Mouse (Mus musculus) heart, postnatal 0 days (tissue): ENCODE measurements at regions not wholly inside any gene's neighbourhood (a gene's known extent, or its start where the extent isn't known, plus 50 kb on each side); places are given as distances from the start of the nearest gene placed in this dataset.

ENCODE experiments used
- ATAC-seq: fragments of 200-750 bp; cut with Nextera tagmentation; 2 replicates; pipeline ENCODE4 v1.8.0; 2017; ENCODE audit warnings: low read depth, moderate number of reproducible peaks, moderate library complexity; ENCODE audit not compliant: insufficient read depth
- DNase-seq: peaks from one replicate; pipeline ENCODE4 v3.0.0-alpha.2; 2016; ENCODE audit warnings: low spot score
- H3K27ac ChIP-seq: fragments of 300-500 bp; sonication (generic); 2 replicates; pipeline ENCODE4 v1.5.1; 2014; ENCODE audit warnings: low read depth, mild to moderate bottlenecking
- H3K27me3 ChIP-seq: fragments of 300-500 bp; sonication (generic); 2 replicates; pipeline ENCODE4 v1.6.1; 2014; ENCODE audit warnings: low read length, mixed read lengths; ENCODE audit not compliant: control insufficient read depth, insufficient read depth
- H3K36me3 ChIP-seq: fragments of 300-500 bp; sonication (generic); replicated peaks from 2 replicates; pipeline ENCODE4 v1.6.1; 2014; ENCODE audit warnings: low read length, mixed read lengths; ENCODE audit not compliant: control insufficient read depth, insufficient read depth
- H3K4me1 ChIP-seq: fragments of 300-500 bp; sonication (generic); 2 replicates; pipeline ENCODE4 v1.6.1; 2014; ENCODE audit warnings: antibody characterized with exemption; ENCODE audit not compliant: control insufficient read depth, insufficient read depth
- H3K4me2 ChIP-seq: fragments of 300-500 bp; sonication (generic); 2 replicates; pipeline ENCODE4 v1.6.1; 2014; ENCODE audit warnings: low read depth, mild to moderate bottlenecking, low read length, moderate library complexity
- H3K4me3 ChIP-seq: fragments of 300-500 bp; sonication (generic); 2 replicates; pipeline ENCODE4 v1.5.1; 2014; ENCODE audit warnings: low read depth, low read length
- H3K9ac ChIP-seq: fragments of 300-500 bp; sonication (generic); replicated peaks from 2 replicates; pipeline ENCODE4 v1.6.1; 2014; ENCODE audit warnings: low read depth, low read length, mixed read lengths
- H3K9me3 ChIP-seq: fragments of 300-500 bp; sonication (generic); replicated peaks from 2 replicates; pipeline ENCODE4 v1.6.1; 2016; ENCODE audit warnings: low read length; ENCODE audit not compliant: control insufficient read depth
- CTCF ChIP-seq: IDR thresholded peaks from 2 replicates; pipeline ENCODE4 v1.5.1; 2016; ENCODE audit warnings: antibody characterized with exemption, control low read depth, low read depth
- EP300 ChIP-seq: IDR thresholded peaks from 2 replicates; pipeline ENCODE4 v1.6.1; 2016; ENCODE audit warnings: antibody characterized with exemption, low read depth
- WGBS: fragments of 180-500 bp; shearing (Covaris S2); extraction: QIAGEN DNeasy Blood & Tissue Kit; methylation state at CpG from one replicate; pipeline ENCODE4 v1.1.7; 2014; 5-methylcytosine and 5-hydroxymethylcytosine counted together

DNA sequence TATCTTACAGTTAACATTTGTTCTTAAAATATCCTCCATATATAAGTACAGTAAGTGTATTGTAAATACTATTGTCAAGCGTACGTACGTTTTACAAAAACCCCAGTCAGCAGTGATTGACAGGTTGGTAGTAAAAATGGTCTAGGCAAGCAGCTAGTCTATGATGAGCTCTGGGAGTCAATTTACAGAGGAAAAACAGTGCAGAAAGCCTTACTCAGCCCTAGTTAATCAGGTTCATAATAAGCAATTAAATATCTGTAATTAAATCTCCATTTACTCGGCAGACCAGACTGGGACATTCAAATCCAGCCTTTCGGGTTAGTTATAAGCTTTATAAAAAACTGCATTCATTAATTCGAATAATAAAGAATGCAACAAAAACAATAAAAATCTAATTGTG is 394.7 kb downstream of the Atp6ap1l start:
- ATAC-seq (no peak), DNase-seq (no peak)
- no peaks in the 10 kb centered on the region for H3K9me3 ChIP-seq
- H3K4me2 ChIP-seq: no peak overlapping the region
- H3K27ac ChIP-seq: no peak overlapping the region
- no peaks in the 10 kb centered on the region for H3K36me3 ChIP-seq
- no peak overlapping the region for H3K4me3 ChIP-seq
- TF ChIP-seq EP300 (no peak), CTCF (no peak)
- H3K27me3 ChIP-seq: no peaks in the 10 kb centered on the region
- WGBS: 88% methylated on average over 6 of the region's 6 CpGs
- H3K4me1 ChIP-seq: 0 out of 2 replicates have a peak, but pooled peaks cover 4% of the 10 kb centered on the region
- H3K9ac ChIP-seq: no peak overlapping the region

DNA sequence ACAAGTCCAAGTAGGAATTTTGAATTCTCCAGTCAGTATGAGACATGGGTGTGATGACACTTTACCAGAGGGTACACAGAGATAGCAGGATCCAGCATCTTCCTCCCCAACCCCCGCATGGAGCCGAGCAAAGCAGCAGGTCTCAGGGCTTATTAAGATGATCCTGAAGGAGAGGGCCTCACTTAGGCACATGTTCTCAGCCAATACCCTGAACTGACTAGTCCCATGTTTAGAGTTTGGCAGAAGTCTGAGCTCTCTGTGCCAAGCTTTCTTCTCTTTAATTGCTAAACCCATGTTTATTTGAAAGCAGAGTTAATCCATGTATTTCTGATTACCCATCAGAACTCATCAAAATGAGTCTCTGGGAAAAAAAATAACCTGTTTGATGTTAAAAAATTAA is 402.0 kb downstream of the Atp6ap1l start:
- WGBS: 78% methylated on average over 2 of the region's 2 CpGs
- H3K4me2 ChIP-seq: no peak overlapping the region
- no peak overlapping the region for H3K27ac ChIP-seq
- no peak for TF ChIP-seq CTCF
- TF ChIP-seq EP300: no peak
- no peak overlapping the region for H3K4me3 ChIP-seq
- H3K9me3 ChIP-seq: no peaks in the 10 kb centered on the region
- H3K27me3 ChIP-seq: no peaks in the 10 kb centered on the region
- no peak for DNase-seq
- no peaks in the 10 kb centered on the region for H3K4me1 ChIP-seq
- no peak for ATAC-seq
- no peak overlapping the region for H3K9ac ChIP-seq
- no peaks in the 10 kb centered on the region for H3K36me3 ChIP-seq

DNA sequence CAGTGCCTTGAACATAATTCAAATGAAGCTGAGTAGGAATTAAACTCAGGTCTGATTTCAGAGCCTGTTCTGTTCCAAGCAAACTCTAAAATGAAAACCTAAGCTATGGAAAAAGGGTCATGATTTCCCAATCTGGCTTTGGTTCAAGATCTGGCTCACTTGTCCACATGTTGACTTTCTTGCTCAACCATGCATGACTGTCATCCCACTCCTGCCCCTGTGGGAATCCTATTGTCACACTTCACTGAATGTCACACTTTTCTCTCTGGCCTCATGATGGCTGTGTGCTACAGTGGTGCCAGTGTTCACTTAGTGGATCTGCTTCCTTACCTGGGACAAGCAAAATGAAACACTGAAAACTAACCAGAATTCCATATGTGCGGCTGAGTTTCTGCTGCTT is 403.0 kb downstream of the Atp6ap1l start:
- Histone ChIP-seq H3K36me3 (no peaks in the 10 kb centered on the region), H3K9ac (no peak overlapping the region), H3K4me1 (no peaks in the 10 kb centered on the region), H3K4me2 (no peak overlapping the region), H3K27me3 (no peaks in the 10 kb centered on the region), H3K9me3 (no peaks in the 10 kb centered on the region), H3K4me3 (no peak overlapping the region), H3K27ac (no peak overlapping the region)
- no peak for DNase-seq
- WGBS: 86% methylated on average over 1 of the region's 1 CpGs
- no peak for ATAC-seq
- TF ChIP-seq CTCF (no peak), EP300 (no peak)

DNA sequence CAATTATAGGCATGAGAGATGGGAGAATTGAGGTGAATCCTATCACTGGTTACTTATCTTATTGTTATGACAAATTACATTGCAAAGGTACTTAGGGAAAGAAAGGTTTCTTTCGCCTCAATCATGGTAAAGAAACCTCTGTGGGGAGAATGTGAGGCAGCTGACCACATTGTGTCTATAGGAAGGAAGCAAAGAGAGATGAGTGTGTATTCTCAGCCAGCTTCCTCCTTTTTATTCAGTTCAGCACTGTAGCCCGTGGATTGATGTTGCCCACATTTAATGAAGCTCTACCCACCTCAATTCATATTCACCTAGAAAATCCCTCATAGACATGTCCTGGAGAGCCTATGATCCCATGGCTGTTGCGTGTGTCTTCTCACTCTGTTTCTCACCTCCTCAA is 406.2 kb downstream of the Atp6ap1l start:
- Histone ChIP-seq H3K4me3 (no peak overlapping the region), H3K27me3 (no peaks in the 10 kb centered on the region), H3K4me1 (no peaks in the 10 kb centered on the region), H3K4me2 (no peak overlapping the region), H3K36me3 (no peaks in the 10 kb centered on the region), H3K9ac (no peak overlapping the region), H3K27ac (no peak overlapping the region), H3K9me3 (no peaks in the 10 kb centered on the region)
- ATAC-seq: no peak
- DNase-seq: no peak
- 75% methylated on average over 3 of the region's 3 CpGs for WGBS
- no peak for TF ChIP-seq EP300
- TF ChIP-seq CTCF: no peak

DNA sequence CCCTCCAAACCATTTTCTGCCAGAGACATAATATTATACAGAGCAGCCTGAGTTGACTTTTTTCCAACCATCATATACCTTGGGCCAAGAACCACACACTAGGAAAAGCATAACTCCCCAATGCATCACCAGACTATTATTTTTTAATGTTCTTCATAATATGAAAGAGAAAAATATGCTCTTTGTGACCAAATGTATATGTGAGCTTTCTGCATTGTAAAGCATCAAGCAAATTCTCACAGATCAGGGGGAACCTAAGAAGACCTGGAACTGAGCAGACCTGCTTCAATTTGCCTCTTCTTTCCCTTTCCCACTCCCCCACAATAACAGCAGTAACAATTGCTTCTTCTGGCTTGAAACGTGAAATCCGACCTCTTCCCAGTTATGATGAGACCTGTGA is 407.6 kb downstream of the Atp6ap1l start:
- no peak overlapping the region for H3K4me3 ChIP-seq
- H3K9me3 ChIP-seq: no peaks in the 10 kb centered on the region
- no peak overlapping the region for H3K4me2 ChIP-seq
- no peaks in the 10 kb centered on the region for H3K36me3 ChIP-seq
- ATAC-seq (no peak), DNase-seq (no peak)
- whole genome bisulfite sequencing: 46% methylated on average over 2 of the region's 2 CpGs
- no peak overlapping the region for H3K9ac ChIP-seq
- no peaks in the 10 kb centered on the region for H3K4me1 ChIP-seq
- H3K27ac ChIP-seq: no peak overlapping the region
- no peak for TF ChIP-seq EP300
- no peak for TF ChIP-seq CTCF
- no peaks in the 10 kb centered on the region for H3K27me3 ChIP-seq

DNA sequence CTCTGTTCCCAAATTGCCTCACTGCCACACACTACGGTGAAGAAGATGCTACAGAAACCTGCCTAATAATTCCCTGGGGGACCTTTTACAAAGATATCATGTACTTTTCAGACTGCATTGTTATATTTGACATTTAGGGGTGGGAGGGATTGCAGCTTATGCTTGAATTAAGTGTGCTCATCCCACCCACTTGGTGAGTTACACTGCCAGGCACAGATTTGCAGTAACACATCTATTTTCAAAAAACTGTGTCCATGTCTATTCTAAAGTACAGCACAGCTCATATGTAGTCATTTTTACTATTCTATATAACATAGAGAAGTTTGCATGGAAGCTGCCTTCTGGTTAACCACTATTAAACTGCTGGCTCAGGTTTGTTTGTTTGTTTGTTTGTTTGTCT is 404.3 kb upstream of the Xrcc4 start:
- Histone ChIP-seq H3K4me1 (no peaks in the 10 kb centered on the region), H3K9me3 (no peaks in the 10 kb centered on the region), H3K27ac (no peak overlapping the region), H3K9ac (no peak overlapping the region), H3K4me2 (no peak overlapping the region), H3K27me3 (no peaks in the 10 kb centered on the region), H3K36me3 (no peaks in the 10 kb centered on the region), H3K4me3 (no peak overlapping the region)
- DNase-seq (no peak), ATAC-seq (no peak)
- WGBS: 77% methylated on average over 1 of the region's 1 CpGs
- TF ChIP-seq CTCF: no peak
- TF ChIP-seq EP300: no peak
